Mouse (Mus musculus) kidney, embryonic 16.5 days (tissue): ENCODE results near the gene Ucp1. TPM values are rescaled to one million over a fixed set of nuclear protein-coding genes. Genes with fewer than 3 reads are reported as not detected.
A peak's percentile ranks its signal among the peaks of the same experiment; 100 is the strongest.

Experiments used
- ATAC-seq: fragments of 200-750 bp; cut with Nextera tagmentation; 2 replicates; pipeline ENCODE4 v1.8.0; 2017; ENCODE audit warnings: moderate TSS enrichment; ENCODE audit not compliant: low FRiP score, low TSS enrichment
- H3K27ac ChIP-seq: fragments of 300-500 bp; sonication (generic); 2 replicates; pipeline ENCODE4 v1.5.1; 2014; ENCODE audit warnings: low read length
- H3K27me3 ChIP-seq: fragments of 300-500 bp; sonication (generic); 2 replicates; pipeline ENCODE4 v1.6.1; 2014; ENCODE audit warnings: low read length, control low read depth, mixed read lengths; ENCODE audit not compliant: insufficient read depth
- H3K36me3 ChIP-seq: fragments of 300-500 bp; sonication (generic); 2 replicates; pipeline ENCODE4 v1.6.1; 2014; ENCODE audit warnings: low read length, control low read depth, mixed read lengths; ENCODE audit not compliant: insufficient read depth
- H3K4me1 ChIP-seq: fragments of 300-500 bp; sonication (generic); 2 replicates; pipeline ENCODE4 v1.6.1; 2014; ENCODE audit warnings: low read length, control low read depth, mixed read lengths; ENCODE audit not compliant: insufficient read depth
- H3K4me2 ChIP-seq: fragments of 300-500 bp; sonication (generic); replicated peaks from 2 replicates; pipeline ENCODE4 v1.6.1; 2014; ENCODE audit warnings: low read depth, low read length
- H3K4me3 ChIP-seq: fragments of 300-500 bp; sonication (generic); 2 replicates; pipeline ENCODE4 v1.5.1; 2014; ENCODE audit warnings: mild to moderate bottlenecking, low read length
- H3K9ac ChIP-seq: fragments of 300-500 bp; sonication (generic); replicated peaks from 2 replicates; pipeline ENCODE4 v1.6.1; 2014; ENCODE audit warnings: low read length
- H3K9me3 ChIP-seq: fragments of 300-500 bp; sonication (generic); 2 replicates; pipeline ENCODE4 v1.6.1; 2016; ENCODE audit warnings: low read length, control low read depth
- WGBS: fragments of 180-500 bp; shearing (Covaris S2); extraction: QIAGEN DNeasy Blood & Tissue Kit; methylation state at CpG from one replicate; pipeline ENCODE4 v1.1.7; 2014; 5-methylcytosine and 5-hydroxymethylcytosine counted together
- polyA plus RNA-seq: library from polyadenylated mRNA; unstranded; fragments of >200 nt; fragmentation: Nextera tagmentation; extraction: Ambion mirVana; gene quantifications from 2 replicates; pipeline ENCODE4 v1.2.1, GENCODE M21; 2015

The Ucp1 gene
- polyA plus RNA-seq, result not detected in 2 replicates

DNA sequence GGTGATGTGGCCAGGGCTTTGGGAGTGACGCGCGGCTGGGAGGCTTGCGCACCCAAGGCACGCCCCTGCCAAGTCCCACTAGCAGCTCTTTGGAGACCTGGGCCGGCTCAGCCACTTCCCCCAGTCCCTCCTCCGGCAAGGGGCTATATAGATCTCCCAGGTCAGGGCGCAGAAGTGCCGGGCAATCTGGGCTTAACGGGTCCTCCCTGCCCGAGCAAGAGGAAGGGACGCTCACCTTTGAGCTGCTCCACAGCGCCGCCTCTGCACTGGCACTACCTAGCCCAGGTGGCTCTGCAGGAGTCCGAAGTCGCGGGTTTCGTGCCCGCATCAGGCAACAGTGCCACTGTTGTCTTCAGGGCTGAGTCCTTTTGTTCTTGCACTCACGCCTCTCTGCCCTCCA is at the start of gene Ucp1:
TSS of gene Ucp1 (plus strand) at position 177 of the 400 bp plus-strand sequence.
- Histone ChIP-seq H3K9ac (0 out of 2 replicates have a peak within 1 kb of the TSS, but pooled peaks have one; percentile 22), H3K27me3 (peaks cover 23% of the 10 kb centered on the region), H3K4me2 (peak within 1 kb of the TSS; percentile 57), H3K27ac (no peak within 1 kb of the TSS), H3K9me3 (no peaks in the 10 kb centered on the region), H3K36me3 (no peaks in the 10 kb centered on the region), H3K4me3 (peak within 1 kb of the TSS; percentile 42), H3K4me1 (0 out of 2 replicates have a peak, but pooled peaks cover 8% of the 10 kb centered on the region)
- 1% methylated on average over 20 of the region's 20 CpGs for WGBS
- peak; percentile 74 for ATAC-seq

GRCm38 (mm10) chr8:83244151-83244550 is 46.0 kb upstream of the Ucp1 start:
- WGBS, result 87% methylated on average over 7 of the region's 7 CpGs
- Histone ChIP-seq H3K4me3 (no peak overlapping the region), H3K36me3 (no peaks in the 10 kb centered on the region), H3K27ac (no peak overlapping the region), H3K4me2 (no peak overlapping the region), H3K27me3 (no peaks in the 10 kb centered on the region), H3K9ac (no peak overlapping the region), H3K9me3 (no peaks in the 10 kb centered on the region), H3K4me1 (no peaks in the 10 kb centered on the region; the same call in 1 of the 2 replicates)
- ATAC-seq, result no peak

GRCm38 (mm10) chr8:83250858-83251257 is 39.3 kb upstream of the Ucp1 start:
- peak overlapping the region; percentile 75 for H3K27ac ChIP-seq
- 0 out of 2 replicates have a peak, but pooled peaks cover 5% of the 10 kb centered on the region for H3K4me1 ChIP-seq
- H3K36me3 ChIP-seq, result no peaks in the 10 kb centered on the region

GRCm38 (mm10) chr8:83251362-83252246 is 38.5 kb upstream of the Ucp1 start:
- Histone ChIP-seq H3K4me1 (0 out of 2 replicates have a peak, but pooled peaks cover 5% of the 10 kb centered on the region), H3K4me3 (no peak overlapping the region), H3K27me3 (no peaks in the 10 kb centered on the region), H3K27ac (peak overlapping the region; percentile 75), H3K36me3 (no peaks in the 10 kb centered on the region), H3K9ac (no peak overlapping the region), H3K4me2 (no peak overlapping the region), H3K9me3 (no peaks in the 10 kb centered on the region)
- ATAC-seq, result peak; percentile 74
- WGBS, result 68% methylated on average over 14 of the region's 14 CpGs

More at GRCm38 (mm10) chr8:83250858-83251257, 39.3 kb upstream of the Ucp1 start:
- WGBS, result 78% methylated on average over 6 of the region's 6 CpGs
- Histone ChIP-seq H3K9me3 (no peaks in the 10 kb centered on the region), H3K4me2 (no peak overlapping the region), H3K4me3 (no peak overlapping the region), H3K9ac (no peak overlapping the region), H3K27me3 (no peaks in the 10 kb centered on the region)
- 0 out of 2 replicates have a peak, but pooled peaks have one; percentile 9 for ATAC-seq

- Histone ChIP-seq H3K27me3 (no peaks in the 10 kb centered on the region), H3K9ac (no peak overlapping the region), H3K4me2 (no peak overlapping the region), H3K36me3 (no peaks in the 10 kb centered on the region), H3K4me3 (no peak overlapping the region), H3K9me3 (no peaks in the 10 kb centered on the region), H3K27ac (peak overlapping the region; percentile 59), H3K4me1 (0 out of 2 replicates have a peak, but pooled peaks cover 5% of the 10 kb centered on the region)
- 82% methylated on average over 5 of the region's 5 CpGs for WGBS
- no peak for ATAC-seq
These were observed 37.4 kb upstream of the Ucp1 start for GRCm38 (mm10) chr8:83252791-83253190.

DNA sequence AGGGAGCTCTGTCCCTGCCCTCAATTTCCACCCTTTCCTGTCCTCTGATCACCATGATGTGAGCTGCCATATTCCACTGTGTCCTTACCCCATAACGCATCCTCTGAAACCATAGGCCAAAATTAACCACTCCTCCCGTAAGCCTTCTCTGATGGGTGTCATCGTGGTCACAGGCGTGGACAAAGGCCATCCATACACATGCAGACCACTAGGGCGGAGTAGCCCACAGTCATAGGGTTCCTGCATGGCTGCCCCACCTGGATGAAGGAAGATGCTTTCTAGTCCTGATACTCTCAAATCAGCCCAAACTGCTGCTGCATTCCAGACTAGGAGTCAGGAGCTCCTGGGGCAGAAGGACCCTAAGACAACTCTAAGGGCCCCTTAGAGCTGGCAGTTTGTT is 32.5 kb upstream of the Ucp1 start:
- WGBS, result 90% methylated on average over 5 of the region's 5 CpGs
- H3K27ac ChIP-seq, result no peak overlapping the region
- no peaks in the 10 kb centered on the region for H3K4me1 ChIP-seq
- H3K4me2 ChIP-seq, result no peak overlapping the region
- H3K9me3 ChIP-seq, result no peaks in the 10 kb centered on the region
- no peaks in the 10 kb centered on the region for H3K36me3 ChIP-seq
- H3K9ac ChIP-seq, result no peak overlapping the region
- H3K4me3 ChIP-seq, result no peak overlapping the region
- no peak for ATAC-seq
- H3K27me3 ChIP-seq, result no peaks in the 10 kb centered on the region

DNA sequence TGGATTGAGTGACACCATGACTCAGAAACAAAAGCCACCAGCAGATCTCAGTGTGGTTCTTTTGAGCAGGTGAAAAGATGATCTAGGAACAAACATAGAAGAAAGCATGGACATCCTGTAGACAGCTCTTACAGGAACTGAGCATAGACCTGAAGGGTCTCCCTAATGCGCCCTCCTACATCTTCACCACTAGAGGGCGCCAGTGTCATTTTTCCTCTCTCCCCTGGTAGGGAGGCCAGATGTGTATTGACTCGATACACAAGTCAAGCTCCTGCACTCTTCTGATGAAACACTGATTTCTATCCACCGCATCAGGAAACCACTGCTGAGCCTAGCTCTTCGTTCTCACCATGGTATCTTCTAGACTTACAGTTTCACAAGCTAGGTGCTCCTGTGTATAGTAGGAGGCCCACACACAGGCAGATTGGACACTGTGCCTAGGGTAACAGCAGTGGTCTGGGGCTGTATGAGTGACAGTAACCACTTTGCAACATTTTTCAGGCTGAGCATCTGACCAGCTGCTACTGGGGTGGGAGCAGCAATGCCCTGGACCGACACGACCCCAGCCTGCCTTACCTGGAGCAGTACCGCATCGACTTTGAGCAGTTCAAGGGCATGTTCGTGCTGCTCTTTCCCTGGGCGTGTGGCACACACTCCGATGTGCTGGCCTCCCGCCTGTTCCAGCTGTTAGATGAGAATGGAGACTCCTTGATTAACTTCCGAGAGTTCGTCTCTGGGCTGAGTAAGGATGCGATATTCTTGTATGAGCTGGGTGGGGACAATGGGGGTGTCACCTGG is 29.5 kb upstream of the Ucp1 start:
- ATAC-seq, result peak; percentile 88
- Histone ChIP-seq H3K4me3 (no peak overlapping the region), H3K4me2 (no peak overlapping the region), H3K36me3 (no peaks in the 10 kb centered on the region), H3K4me1 (no peaks in the 10 kb centered on the region), H3K9me3 (no peaks in the 10 kb centered on the region), H3K9ac (no peak overlapping the region), H3K27ac (no peak overlapping the region), H3K27me3 (no peaks in the 10 kb centered on the region)
- 74% methylated on average over 16 of the region's 16 CpGs for WGBS

DNA sequence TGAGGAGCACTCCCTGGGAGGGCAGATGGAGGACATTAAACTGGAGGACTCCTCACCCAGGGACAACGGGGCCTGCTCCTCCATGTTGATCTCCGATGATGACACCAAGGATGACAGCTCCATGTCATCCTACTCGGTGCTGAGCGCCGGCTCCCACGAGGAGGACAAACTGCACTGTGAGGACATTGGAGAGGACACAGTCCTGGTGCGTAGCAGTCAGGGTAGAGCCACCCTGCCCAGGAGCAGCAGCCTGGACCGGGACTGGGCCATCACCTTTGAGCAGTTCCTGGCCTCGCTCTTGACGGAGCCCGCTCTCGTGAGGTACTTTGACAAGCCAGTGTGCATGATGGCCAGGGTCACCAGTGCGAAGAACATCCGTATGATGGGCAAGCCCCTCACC is 19.0 kb upstream of the Ucp1 start:
- no peaks in the 10 kb centered on the region for H3K9me3 ChIP-seq
- H3K4me3 ChIP-seq, result no peak overlapping the region
- no peaks in the 10 kb centered on the region for H3K27me3 ChIP-seq
- 0 out of 2 replicates have a peak, but pooled peaks cover 2% of the 10 kb centered on the region for H3K4me1 ChIP-seq
- ATAC-seq, result no peak
- no peak overlapping the region for H3K4me2 ChIP-seq
- WGBS, result 93% methylated on average over 14 of the region's 14 CpGs
- no peak overlapping the region for H3K27ac ChIP-seq
- peaks cover 5% of the 10 kb centered on the region; the same call in 1 of the 2 replicates for H3K36me3 ChIP-seq
- no peak overlapping the region for H3K9ac ChIP-seq

DNA sequence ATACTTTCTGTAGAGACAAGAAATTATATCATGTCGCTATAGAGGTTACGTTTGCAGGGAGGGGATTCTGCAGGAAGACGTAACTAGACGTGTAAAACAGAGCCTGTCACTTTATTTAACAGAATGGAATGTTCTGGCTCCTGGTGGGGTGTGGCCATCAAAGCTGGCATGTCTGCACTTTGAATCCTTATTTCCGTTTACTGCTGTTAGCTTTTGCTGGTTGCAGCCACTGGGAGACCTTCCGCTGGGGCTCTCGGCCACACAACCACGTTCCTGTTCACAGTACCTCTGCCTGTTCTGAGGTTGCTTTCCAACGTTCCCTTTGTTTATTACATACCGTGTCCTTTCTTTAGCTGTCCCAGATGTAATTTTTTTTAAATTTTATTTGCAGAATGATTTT is 17.7 kb upstream of the Ucp1 start:
- Histone ChIP-seq H3K4me1 (0 out of 2 replicates have a peak, but pooled peaks cover 2% of the 10 kb centered on the region), H3K9me3 (no peaks in the 10 kb centered on the region), H3K36me3 (peaks cover 5% of the 10 kb centered on the region; the same call in 1 of the 2 replicates), H3K27ac (no peak overlapping the region), H3K4me2 (no peak overlapping the region), H3K27me3 (no peaks in the 10 kb centered on the region), H3K9ac (no peak overlapping the region), H3K4me3 (no peak overlapping the region)
- ATAC-seq, result no peak
- WGBS, result 71% methylated on average over 10 of the region's 10 CpGs
